Mouse (Mus musculus) bone marrow, adult 2 months (tissue): ENCODE measurements around the gene Igsf21.

Source experiments
- CTCF ChIP-seq: fragments of 200-500 bp; IDR thresholded peaks from 2 replicates; pipeline ENCODE4 v1.5.1; 2011; ENCODE audit warnings: low read length, control low read depth; ENCODE audit not compliant: control insufficient read depth, insufficient read depth
- POLR2A ChIP-seq: fragments of 200-500 bp; IDR thresholded peaks from 2 replicates; pipeline ENCODE4 v1.6.1; 2011; ENCODE audit warnings: low read depth, mild to moderate bottlenecking, control low read depth, low read length, borderline replicate concordance; ENCODE audit not compliant: control insufficient read depth

DNA sequence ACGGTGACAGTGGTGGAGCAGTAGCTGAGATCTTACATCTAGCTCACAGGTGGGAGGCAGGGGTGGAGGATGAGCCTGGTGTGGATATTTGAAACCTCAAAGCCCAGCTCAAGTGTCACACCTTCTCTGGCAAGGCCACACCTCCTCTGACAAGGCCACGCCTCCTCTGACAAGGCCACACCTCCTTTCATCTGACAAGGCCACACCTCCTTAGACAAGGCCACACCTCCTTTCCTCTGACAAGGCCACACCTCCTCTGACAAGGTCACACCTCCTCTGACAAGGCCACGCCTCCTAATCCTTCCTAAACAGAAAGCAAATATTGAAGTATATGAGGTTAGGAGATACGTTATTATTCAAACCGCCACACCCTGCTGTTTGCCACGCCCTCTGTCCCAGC, 69.5 kb downstream of the Igsf21 start:
- TF ChIP-seq CTCF (no peak), POLR2A (no peak)
